Mouse (Mus musculus) neutrophil, adult 83 days (primary cell): ENCODE data around the gene C730034F03Rik. TPM values are rescaled to one million over a fixed set of nuclear protein-coding genes. Genes with fewer than 3 reads are reported as not detected.

Experiments
- total RNA-seq, 2 experiments: library from RNA; stranded (reverse); gene quantifications; one replicate each; pipeline ENCODE4 v1.2.4; 2023

Gene C730034F03Rik
- total RNA-seq: 10 to 100 TPM; 11.1 to 15.7 TPM

GRCm38 (mm10) chr15:89429352-89430221 is at the start of gene C730034F03Rik, which contains the start of the genes Gm44502 and Chkb:
C730034F03Rik (plus strand) TSS chr15:89429589.
Gm44502 (minus strand) TSS chr15:89429696.
Chkb (minus strand) TSS chr15:89429908.

GRCm38 (mm10) chr15:89384617-89385016 is 44.8 kb upstream of the C730034F03Rik start, which contains the start of gene Klhdc7b:
Klhdc7b (plus strand) TSS chr15:89384917.

GRCm38 (mm10) chr15:89410118-89410517 is 19.3 kb upstream of the C730034F03Rik start, which contains the start of gene Syce3:
Syce3 (minus strand) TSS chr15:89410503.

GRCm38 (mm10) chr15:89425711-89426121 is 3.7 kb upstream of the C730034F03Rik start, which contains the start of gene Cpt1b:
Cpt1b (minus strand) TSS chr15:89425863.

GRCm38 (mm10) chr15:89453865-89454478 is 24.6 kb downstream of the C730034F03Rik start, which contains the start of gene Mapk8ip2:
Mapk8ip2 (plus strand) TSS chr15:89453913.

GRCm38 (mm10) chr15:89477091-89477491 is 47.7 kb downstream of the C730034F03Rik start, which contains the start of gene Arsa:
Arsa (minus strand) TSS chr15:89477425.

Other genes with a start within 250 kb of the C730034F03Rik start
- 10 to 100 TPM; 60.7 to 68.5 TPM for gene Plxnb2, start 248.8 kb upstream of the C730034F03Rik start, total RNA-seq
- gene Dennd6b, start 233.1 kb upstream of the C730034F03Rik start, total RNA-seq: 1 to 10 TPM; 1.8 to 2.3 TPM
- 10 to 100 TPM; 32.1 to 34.2 TPM for gene Ppp6r2, start 218.0 kb upstream of the C730034F03Rik start, total RNA-seq
- 100 to 1,000 TPM; 110 to 118 TPM for gene Sbf1, start 114.3 kb upstream of the C730034F03Rik start, total RNA-seq
- not detected for gene Adm2, start 106.9 kb upstream of the C730034F03Rik start, total RNA-seq
- gene Miox, start 95.2 kb upstream of the C730034F03Rik start, total RNA-seq: not detected
- gene Lmf2, start 73.9 kb upstream of the C730034F03Rik start, total RNA-seq: 10 to 100 TPM; 38.9 to 51.4 TPM
- 100 to 1,000 TPM in 1 of 2 experiments, 10 to 100 TPM in 1; 92.6 to 104 TPM for gene Ncaph2, start 73.9 kb upstream of the C730034F03Rik start, total RNA-seq
- 1 to 10 TPM; 5.1 to 5.4 TPM for gene Sco2, start 55.7 kb upstream of the C730034F03Rik start, total RNA-seq
- gene Tymp, start 52.5 kb upstream of the C730034F03Rik start, total RNA-seq: under 1 TPM; 0.22 to 0.24 TPM
- gene Odf3b, start 50.3 kb upstream of the C730034F03Rik start, total RNA-seq: 1 to 10 TPM in 1 of 2 experiments, not detected in 1; 1.1 TPM
- gene Klhdc7b, start 44.7 kb upstream of the C730034F03Rik start, total RNA-seq: not detected
- not detected for gene Syce3, start 19.1 kb upstream of the C730034F03Rik start, total RNA-seq
- gene Cpt1b, start 3.7 kb upstream of the C730034F03Rik start, total RNA-seq: 1 to 10 TPM; 4.3 to 5.4 TPM
- gene Gm44502, start 107 bp downstream of the C730034F03Rik start, total RNA-seq: not detected
- 100 to 1,000 TPM; 101 to 122 TPM for gene Chkb, start 319 bp downstream of the C730034F03Rik start, total RNA-seq
- not detected for gene Mapk8ip2, start 24.3 kb downstream of the C730034F03Rik start, total RNA-seq
- 10 to 100 TPM; 12.7 to 14.9 TPM for gene Arsa, start 47.8 kb downstream of the C730034F03Rik start, total RNA-seq
- gene Shank3, start 70.0 kb downstream of the C730034F03Rik start, total RNA-seq: 1 to 10 TPM; 1.0 to 3.4 TPM
- not detected for gene Acr, start 138.7 kb downstream of the C730034F03Rik start, total RNA-seq
- gene Rabl2, start 162.3 kb downstream of the C730034F03Rik start, total RNA-seq: 1 to 10 TPM; 2.0 to 4.4 TPM